Mouse (Mus musculus): ENCODE data around the gene Zfp940. TPM values are rescaled to one million over a fixed set of nuclear protein-coding genes. Genes with fewer than 3 reads are reported as not detected.
A peak's percentile ranks its signal among the peaks of the same experiment; 100 is the strongest.
"Not testable (repeated sequence)": the region's sequence is repeated elsewhere in the genome, so short reads cannot be mapped to it uniquely, and the experiment has no call there.

The Zfp940 gene
- polyA plus RNA-seq (2017; shearing (Covaris generic)), result 1 to 10 TPM; 3.5 to 6.8 (median 4.8) TPM

GRCm38 (mm10) chr7:29853219-29853842 lies at the start of gene Zfp940:
Zfp940 (minus strand) TSS chr7:29853669.
- peak; percentile 98 for ATAC-seq

DNA sequence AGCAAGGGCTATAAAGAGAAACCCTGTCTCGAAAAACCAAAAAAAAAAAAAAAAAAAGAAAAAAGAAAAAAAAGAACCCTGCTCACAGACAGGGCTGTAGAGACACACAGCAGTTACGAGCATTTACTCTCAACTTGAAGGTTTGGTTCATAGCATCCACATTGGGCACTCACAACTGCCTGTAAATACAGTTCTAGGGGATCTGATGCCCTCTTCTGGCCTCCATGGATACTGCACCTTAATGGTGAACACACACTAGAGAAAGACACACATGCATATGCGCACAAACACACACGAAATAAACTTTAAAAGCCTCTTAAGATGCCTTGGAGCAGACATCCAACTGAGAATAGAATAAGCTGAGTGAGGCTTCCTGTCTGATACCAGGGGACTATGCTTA lies 44.9 kb upstream of the Zfp940 start:
- ATAC-seq, result no peak

- no peak for ATAC-seq
These were observed 39.3 kb upstream of the Zfp940 start for GRCm38 (mm10) chr7:29892756-29893155.

DNA sequence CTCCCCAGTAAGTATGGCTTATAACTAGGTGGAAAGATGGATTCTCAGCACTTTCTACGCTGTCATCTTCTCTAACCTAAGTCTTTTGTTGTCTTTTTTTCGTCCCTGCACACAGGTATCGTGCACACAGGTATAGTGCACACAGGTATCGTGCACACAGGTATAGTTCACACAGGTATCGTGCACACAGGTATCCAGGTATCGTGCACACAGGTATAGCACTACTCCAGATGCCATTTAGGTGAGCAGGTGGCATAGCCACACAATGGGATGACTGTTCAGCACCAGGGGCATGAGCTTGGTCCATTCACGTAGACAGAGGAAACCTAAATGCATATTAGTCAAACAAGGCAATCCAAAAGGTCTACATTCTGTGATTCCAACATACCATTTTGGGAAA lies 37.0 kb upstream of the Zfp940 start:
- no peak for ATAC-seq

DNA sequence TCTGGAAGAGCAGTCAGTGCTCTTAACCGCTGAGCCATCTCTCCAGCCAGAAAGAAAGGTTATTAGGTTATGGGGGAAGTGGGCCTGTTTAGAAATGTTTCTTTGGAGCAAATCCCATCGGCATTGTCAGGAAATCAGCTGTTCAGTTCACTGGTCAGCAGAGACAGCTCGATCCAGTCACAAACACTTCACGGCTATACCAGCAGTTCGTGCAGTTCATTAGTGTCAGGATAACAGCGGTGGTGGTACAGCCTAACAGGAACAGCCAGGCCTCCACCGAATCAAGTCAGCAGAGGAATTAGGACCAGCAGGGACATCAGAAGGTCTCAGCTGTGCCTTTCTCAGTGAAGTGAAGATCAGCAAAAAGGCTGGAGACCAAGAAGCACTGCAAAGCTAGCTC lies 27.4 kb upstream of the Zfp940 start:
- ATAC-seq, result no peak

DNA sequence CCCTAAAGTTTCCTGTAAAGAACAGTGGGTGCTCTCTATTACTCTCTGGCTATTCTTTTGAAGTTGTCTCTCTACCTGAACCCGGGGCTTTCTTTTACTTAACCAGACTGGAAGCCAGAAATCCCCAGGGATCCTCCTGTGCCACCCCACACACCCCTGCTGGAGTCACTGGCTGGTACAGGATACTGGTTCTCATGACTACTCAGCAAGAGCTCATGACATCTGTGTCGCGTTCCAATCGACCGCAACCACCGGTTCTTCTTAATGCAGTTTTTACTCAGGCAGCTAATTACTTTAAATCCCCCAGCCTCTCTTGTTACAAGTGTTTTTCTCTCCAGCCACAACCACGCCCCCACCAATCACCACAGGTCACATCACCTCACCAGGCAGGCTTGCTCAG lies 26.6 kb upstream of the Zfp940 start:
- ATAC-seq, result no peak

- not testable (repeated sequence) for ATAC-seq
These were observed 24.1 kb upstream of the Zfp940 start for GRCm38 (mm10) chr7:29877561-29877960.

DNA sequence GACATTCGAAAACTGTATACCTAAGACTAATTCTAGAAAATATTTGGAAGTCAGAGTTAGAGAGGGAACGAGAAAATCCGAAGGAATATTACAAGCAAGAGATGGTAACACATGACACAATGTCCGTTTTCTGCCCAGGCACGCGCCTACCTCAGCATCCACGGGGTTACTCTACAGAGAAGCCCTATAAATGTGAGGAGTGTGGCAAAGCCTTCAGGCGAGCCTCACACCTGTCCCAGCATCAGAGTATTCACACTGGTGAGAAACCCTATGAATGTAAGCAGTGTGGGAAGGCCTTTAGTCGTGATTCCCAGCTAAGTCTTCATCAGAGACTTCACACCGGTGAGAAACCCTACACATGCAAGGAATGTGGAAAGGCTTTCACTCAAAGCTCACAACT lies 20.8 kb upstream of the Zfp940 start:
- no peak for ATAC-seq

GRCm38 (mm10) chr7:29861660-29862059 lies 8.2 kb upstream of the Zfp940 start:
- ATAC-seq, result no peak

- peak; percentile 100 for ATAC-seq
These were observed 6.4 kb upstream of the Zfp940 start, which contains the start of gene Zfp420 for GRCm38 (mm10) chr7:29859532-29860517. Zfp420 (plus strand) TSS chr7:29859979.

DNA sequence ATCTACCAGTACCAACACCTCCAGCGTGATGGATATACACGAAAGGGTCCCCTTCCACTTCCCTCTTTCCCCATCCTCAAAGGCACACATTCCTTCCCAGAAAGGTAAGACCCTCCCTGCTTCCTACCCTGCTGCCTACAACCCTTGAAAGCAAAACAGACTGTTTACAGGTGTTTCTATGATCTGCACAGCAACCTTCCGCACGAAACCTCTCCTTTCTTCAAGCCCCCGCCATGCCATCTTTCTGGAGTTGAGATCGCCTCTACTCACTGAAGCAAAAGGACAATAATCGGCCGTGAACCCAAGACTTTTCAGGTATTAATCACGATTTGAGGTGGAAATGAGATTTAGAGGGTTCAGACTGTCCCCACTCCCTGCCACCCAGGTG lies 644 bp downstream of the Zfp940 start:
- ATAC-seq, result no peak

GRCm38 (mm10) chr7:29844616-29845015 lies 8.9 kb downstream of the Zfp940 start:
- no peak for ATAC-seq

GRCm38 (mm10) chr7:29842105-29842504 lies 11.4 kb downstream of the Zfp940 start:
- ATAC-seq, result no peak

- no peak for ATAC-seq
These were observed 14.2 kb downstream of the Zfp940 start for GRCm38 (mm10) chr7:29839256-29839655.

DNA sequence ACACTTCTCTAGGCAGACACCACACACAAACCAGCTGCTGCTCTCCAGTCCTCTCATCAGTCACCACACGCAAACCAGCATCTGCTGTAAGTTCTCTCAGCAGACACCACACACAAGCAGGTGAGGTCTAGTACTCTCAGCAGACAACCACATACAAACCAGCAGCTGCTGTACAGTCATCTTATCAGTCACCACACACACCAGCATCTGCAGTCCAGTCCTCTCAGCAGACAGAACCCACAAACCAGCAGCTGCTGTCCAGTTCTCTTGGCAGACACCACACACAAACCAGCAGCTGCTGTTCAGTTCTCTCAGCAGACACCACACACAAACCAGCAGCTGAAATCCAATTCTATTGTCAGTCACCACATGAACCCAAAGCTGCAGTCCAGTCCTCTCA lies 16.7 kb downstream of the Zfp940 start:
- ATAC-seq, result no peak

GRCm38 (mm10) chr7:29829804-29830203 lies 23.7 kb downstream of the Zfp940 start:
- ATAC-seq, result no peak

- no peak for ATAC-seq
These were observed 25.5 kb downstream of the Zfp940 start for GRCm38 (mm10) chr7:29828001-29828400.

- peak; percentile 68 for ATAC-seq
These were observed 34.7 kb downstream of the Zfp940 start for GRCm38 (mm10) chr7:29818619-29819254.

- ATAC-seq, result peak; percentile 96
These were observed 37.5 kb downstream of the Zfp940 start, which contains the start of gene Zfp790 for GRCm38 (mm10) chr7:29815910-29816429. Zfp790 (plus strand) TSS chr7:29816114.

GRCm38 (mm10) chr7:29815061-29815784 lies 38.2 kb downstream of the Zfp940 start:
- no peak for ATAC-seq

DNA sequence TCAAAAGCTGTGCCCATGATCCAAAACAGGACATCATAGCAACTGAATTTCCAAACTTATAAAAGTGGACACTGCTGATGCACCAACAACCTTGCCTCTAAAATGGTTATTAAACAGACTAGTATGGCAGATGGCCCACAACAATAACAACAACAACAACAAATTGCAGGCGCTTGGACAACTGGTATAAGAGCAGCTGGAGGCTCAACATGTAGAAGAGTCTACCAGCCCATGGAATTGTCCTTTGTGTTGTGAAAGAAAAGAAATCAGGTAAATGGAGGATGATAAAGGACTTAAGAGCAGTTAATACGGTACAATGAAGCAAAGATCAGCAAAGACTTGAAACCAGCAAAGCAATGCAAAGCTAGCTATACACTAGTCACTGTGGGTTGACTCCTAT lies 39.1 kb downstream of the Zfp940 start:
- no peak for ATAC-seq

GRCm38 (mm10) chr7:29812244-29812643 lies 41.2 kb downstream of the Zfp940 start:
- no peak for ATAC-seq
